Mouse (Mus musculus) cerebellum, adult 2 months (tissue): ENCODE results near the gene Clec4a2.

Source experiments
- CTCF ChIP-seq: fragments of 200-500 bp; IDR thresholded peaks from 2 replicates; pipeline ENCODE4 v1.5.1; 2011; ENCODE audit warnings: low read depth, mild to moderate bottlenecking, control low read depth, low read length, moderate library complexity, borderline replicate concordance; ENCODE audit not compliant: insufficient read depth
- POLR2A ChIP-seq: fragments of 200-500 bp; IDR thresholded peaks from 2 replicates; pipeline ENCODE4 v1.6.1; 2011; ENCODE audit warnings: low read length, control low read depth, borderline replicate concordance; ENCODE audit not compliant: insufficient read depth

- no peak for TF ChIP-seq POLR2A
- no peak for TF ChIP-seq CTCF
Measured at GRCm38 (mm10) chr6:123172593-123172992, 66.4 kb downstream of the Clec4a2 start, which contains the start of gene Clec4b2.
